Mouse (Mus musculus) cortical plate, adult 2 months (tissue): ENCODE measurements around the gene Gm26938. TPM values are rescaled to one million over a fixed set of nuclear protein-coding genes. Genes with fewer than 3 reads are reported as not detected.

Source experiments
- H3K27ac ChIP-seq: fragments of 200-500 bp; 2 replicates; pipeline ENCODE4 v1.5.1; 2012; ENCODE audit warnings: low read length, control low read depth, inconsistent platforms; ENCODE audit not compliant: insufficient read depth
- H3K4me1 ChIP-seq: fragments of 200-500 bp; 2 replicates; pipeline ENCODE4 v1.6.1; 2011; ENCODE audit warnings: low read length; ENCODE audit not compliant: control insufficient read depth, insufficient read depth
- H3K4me3 ChIP-seq: fragments of 200-500 bp; 2 replicates; pipeline ENCODE4 v1.5.1; 2011; ENCODE audit warnings: mild to moderate bottlenecking, low read length, control low read depth; ENCODE audit not compliant: insufficient read depth
- CTCF ChIP-seq: fragments of 200-500 bp; IDR thresholded peaks from 2 replicates; pipeline ENCODE4 v1.5.1; 2011; ENCODE audit warnings: mild to moderate bottlenecking, control low read depth, low read length; ENCODE audit not compliant: insufficient read depth; ENCODE audit errors: extremely low read depth
- POLR2A ChIP-seq: fragments of 200-500 bp; IDR thresholded peaks from 2 replicates; pipeline ENCODE4 v1.6.1; 2011; ENCODE audit warnings: mild to moderate bottlenecking, low read length, control low read depth; ENCODE audit not compliant: insufficient read depth; ENCODE audit errors: extremely low read depth
- polyA plus RNA-seq: library from polyadenylated mRNA; depleted of rRNA; stranded (reverse); fragments of >200 nt; gene quantifications from 2 replicates; pipeline ENCODE4 v1.2.3, GENCODE M21; 2012

The Gm26938 gene
- polyA plus RNA-seq, 1 experiment: not detected

DNA sequence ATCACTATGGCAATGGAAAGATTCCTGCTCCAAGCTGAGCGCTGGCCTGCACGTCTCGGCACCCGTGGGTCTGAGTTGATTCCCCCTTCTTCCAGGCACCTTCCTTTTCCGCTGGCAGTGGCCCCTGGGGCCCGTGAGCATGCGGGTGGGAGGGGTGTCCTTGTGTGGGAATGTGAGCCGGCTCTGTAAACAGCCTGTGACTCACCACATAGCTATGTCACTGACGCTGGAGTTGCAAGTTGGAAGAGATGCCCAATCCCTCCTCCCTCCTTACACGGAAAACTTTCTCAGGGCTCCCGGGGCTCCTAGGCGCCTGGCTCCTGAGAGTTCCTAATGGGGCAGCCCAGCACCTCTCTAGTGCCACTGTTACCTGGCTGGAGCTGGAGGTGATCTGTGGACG is 29.3 kb downstream of the Gm26938 start:
- TF ChIP-seq POLR2A (no peak), CTCF (no peak)
- peak overlapping the region; percentile 61 for H3K27ac ChIP-seq
- peaks cover 14% of the 10 kb centered on the region for H3K4me1 ChIP-seq
- H3K4me3 ChIP-seq: no peak overlapping the region

DNA sequence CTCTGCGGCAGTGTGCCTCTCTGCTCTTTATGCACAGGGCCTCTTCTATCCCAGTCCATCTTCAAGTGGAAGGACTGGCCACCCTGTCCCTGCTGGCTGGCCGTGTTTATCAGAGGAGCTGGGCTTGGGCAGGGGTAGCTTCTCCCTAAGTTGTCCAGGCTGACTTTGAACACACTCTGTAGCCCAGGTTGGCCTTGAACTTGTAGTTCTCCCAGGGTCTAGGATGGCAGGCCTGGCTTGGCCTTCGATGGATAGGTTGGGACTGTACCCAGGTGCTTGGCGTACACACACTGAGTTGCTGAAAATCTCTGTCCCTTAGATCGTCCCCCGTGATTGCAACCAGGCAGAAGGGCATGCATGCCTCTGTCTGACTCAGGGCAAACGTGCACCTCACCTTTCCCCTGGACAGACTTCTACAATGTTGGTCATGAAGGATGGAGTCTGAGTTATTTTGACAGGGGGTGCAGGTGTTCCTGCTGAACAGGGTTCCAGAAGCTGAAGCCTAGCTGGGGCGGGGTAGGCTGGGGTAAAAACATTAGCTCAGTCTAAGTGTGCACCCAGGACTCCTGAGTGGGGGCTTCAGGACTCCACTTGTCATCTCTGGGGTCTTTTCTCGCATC is 30.1 kb downstream of the Gm26938 start:
- no peak overlapping the region for H3K27ac ChIP-seq
- peaks cover 14% of the 10 kb centered on the region for H3K4me1 ChIP-seq
- H3K4me3 ChIP-seq: no peak overlapping the region
- TF ChIP-seq POLR2A: no peak

DNA sequence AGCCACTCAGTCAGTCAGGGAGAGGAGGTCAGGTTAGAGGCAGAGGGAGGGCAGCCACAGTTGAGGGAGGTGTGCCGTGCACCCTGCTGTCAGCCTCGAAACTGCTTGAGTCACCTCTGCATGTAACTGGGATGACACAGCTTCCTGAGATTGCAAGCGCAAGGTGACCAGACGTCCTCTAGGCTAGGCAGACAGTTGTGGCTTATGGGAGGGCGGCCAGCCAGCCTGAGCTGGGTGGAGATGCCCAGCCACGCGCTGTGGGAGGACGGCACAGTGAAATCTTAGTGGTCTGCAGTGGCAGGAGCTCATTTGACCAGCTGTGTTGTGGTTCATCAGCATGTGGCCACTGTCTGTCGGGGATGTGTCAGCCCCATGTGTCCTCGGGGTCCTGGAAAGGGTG is 31.3 kb downstream of the Gm26938 start:
- Histone ChIP-seq H3K27ac (no peak overlapping the region), H3K4me3 (no peak overlapping the region), H3K4me1 (peaks cover 14% of the 10 kb centered on the region)
- TF ChIP-seq POLR2A (no peak), CTCF (no peak)

DNA sequence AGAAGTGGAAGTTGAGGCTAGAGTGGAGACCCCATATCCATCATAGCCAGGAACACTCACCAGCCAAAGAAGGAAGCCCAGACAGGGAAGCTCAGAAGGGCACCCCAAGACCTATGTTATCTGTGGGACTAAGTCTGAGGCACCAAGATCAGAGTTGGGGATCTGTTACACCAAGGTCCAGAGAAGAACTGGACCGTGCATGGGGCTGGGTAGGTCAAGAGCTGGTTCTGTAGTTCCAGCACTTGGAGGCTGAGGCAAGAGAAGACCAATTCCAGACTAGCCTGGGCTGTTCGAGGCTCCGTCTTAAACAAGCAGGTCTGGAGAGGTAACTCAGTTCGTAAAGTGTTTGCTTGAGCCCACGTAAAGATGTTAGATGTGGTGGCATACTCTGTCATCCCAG is 32.1 kb downstream of the Gm26938 start:
- TF ChIP-seq CTCF (no peak), POLR2A (no peak)

DNA sequence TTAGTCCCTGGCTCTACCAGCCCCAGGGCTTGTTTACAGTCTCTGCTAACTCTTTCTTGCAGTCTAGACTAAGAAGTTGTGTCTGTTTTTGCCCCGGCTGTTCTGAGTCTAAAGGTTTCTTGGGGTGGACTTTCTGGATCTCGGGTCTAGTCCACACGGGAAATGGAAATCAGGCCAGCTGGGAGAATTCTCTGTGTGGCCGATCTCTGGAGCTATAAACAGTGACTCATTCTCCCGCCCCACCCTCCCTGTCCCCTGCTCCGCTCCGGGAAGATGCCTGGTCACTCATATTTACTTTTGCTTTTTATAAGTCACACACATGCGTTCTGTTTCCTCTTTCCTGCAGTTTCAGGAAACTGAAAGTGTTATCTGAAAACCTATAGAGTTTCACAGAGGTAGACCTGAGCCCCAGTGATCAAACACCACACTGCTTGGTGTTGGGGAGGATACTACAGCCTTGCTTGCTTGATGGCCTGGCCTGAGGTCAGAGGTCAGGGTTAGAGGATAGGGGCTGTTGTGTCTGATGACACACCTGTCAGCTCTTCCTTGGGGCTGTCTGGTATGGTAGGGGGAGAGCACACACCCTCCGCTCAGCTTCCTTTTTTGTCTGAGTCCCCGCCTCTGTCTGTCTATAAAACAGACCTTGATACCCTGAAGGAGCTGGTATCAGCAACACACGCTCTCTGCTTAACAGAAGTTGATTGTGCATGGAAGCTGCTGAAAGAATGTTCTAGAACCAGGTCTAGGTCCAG is 32.7 kb downstream of the Gm26938 start:
- TF ChIP-seq POLR2A: no peak
- TF ChIP-seq CTCF: no peak
- no peak overlapping the region for H3K4me3 ChIP-seq
- H3K27ac ChIP-seq: no peak overlapping the region
- H3K4me1 ChIP-seq: peaks cover 14% of the 10 kb centered on the region

More for the DNA sequence above, 32.1 kb downstream of the Gm26938 start:
- H3K27ac ChIP-seq: no peak overlapping the region
- no peak overlapping the region for H3K4me3 ChIP-seq
- H3K4me1 ChIP-seq: peaks cover 14% of the 10 kb centered on the region

DNA sequence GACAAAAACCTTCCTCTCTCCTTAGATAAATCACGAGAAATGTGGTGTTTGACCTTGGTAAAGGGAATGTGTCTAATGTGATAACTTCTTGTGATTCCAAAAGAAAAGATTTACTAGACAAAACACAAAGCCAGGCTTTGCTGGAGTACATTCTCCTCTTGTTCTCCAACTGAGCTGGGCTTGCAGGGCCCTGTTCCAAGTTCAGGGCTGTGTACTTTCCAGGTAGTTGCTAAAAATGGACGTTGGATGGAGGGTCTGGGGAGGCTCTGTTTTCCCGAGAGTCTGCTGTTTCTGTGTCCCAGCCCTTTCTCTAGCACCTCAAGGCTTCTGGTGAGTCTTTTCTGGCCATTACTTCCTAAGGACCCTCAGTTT is 33.3 kb downstream of the Gm26938 start:
- H3K27ac ChIP-seq: no peak overlapping the region
- peaks cover 13% of the 10 kb centered on the region for H3K4me1 ChIP-seq
- no peak overlapping the region for H3K4me3 ChIP-seq
- TF ChIP-seq CTCF (no peak), POLR2A (no peak)

DNA sequence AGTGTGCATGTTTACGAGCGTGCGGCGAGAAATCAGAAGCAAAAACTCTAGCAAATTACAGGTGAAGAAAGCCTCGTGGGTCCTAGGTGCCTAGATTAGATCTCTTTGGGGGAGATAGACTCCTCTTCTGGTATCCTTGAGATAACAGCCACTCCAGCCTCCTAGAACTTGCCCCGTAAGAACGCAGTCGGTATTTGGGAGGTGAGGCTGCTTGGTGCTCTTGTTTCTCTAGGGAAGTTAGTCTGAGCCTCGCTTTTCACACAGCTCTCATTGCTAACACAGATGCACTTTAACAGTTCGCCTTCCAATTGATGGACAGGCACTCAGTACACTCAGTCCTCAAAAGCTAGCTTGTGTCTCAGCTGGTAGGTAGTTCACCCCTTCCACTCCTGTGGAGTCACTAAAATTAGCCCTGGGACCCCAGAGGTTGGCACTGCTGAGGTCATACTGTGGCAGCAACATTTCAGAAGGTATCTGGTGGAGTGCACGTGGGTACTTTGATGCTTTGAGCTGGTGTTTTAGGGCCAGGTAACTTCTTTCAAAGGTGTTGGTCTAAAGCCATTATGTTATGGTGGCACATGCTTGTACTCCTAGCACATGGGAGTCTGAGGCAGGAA is 33.9 kb downstream of the Gm26938 start:
- TF ChIP-seq POLR2A: no peak
- TF ChIP-seq CTCF: no peak
- Histone ChIP-seq H3K27ac (no peak overlapping the region), H3K4me3 (peak overlapping the region; percentile 44), H3K4me1 (peaks cover 7% of the 10 kb centered on the region)

DNA sequence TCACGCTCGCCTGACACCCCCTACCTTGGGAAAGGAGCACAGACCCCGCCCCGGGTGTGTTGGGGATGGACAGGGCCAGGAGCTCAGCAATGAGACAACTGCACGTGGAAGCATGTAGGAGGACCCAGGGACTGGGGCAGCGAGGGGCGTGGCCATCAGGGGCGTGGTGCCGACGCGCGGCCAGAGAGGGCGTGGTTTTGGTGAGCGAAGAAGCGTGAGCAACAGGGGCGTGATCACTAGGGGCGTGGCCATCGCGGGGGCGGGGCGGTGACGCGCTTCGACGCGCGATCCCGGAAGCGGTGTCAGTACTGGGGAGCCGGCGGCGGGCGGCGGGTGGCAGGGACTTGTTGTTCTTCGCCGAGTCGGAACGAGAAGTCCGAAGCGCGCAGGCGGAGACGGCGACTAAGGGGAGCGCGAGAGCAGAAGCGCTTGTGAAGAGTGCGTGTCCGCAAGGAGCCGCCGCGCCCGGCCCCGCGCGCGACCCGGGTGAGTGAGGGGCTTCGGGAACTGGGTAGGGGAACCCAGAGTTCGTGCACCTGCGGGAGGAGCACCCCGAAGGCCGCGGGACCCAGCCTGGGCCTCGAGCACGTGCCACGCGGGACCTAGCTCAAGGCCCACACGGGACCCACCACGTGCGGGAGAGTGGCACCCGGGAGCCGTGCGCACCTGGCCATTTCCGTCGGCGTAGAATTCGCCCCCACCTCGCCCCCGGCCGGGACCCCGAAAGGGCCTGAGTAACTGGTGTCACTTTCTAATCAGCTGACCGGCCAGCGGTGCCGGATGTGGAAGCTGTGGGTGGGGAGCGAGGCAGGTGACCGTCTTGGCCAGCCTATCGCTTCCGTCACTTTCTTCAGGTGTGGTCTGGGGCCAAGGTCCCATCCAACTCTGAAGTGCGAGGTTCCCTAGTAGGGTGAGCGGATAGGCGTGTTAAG is 34.7 kb downstream of the Gm26938 start, which contains the start of gene Mafk:
TSS of gene Mafk (plus strand) at position 287 of the 932 bp plus-strand sequence.
- H3K27ac ChIP-seq: peak within 1 kb of the TSS; percentile 47
- H3K4me1 ChIP-seq: peaks cover 5% of the 10 kb centered on the region
- peak within 1 kb of the TSS; percentile 44 for H3K4me3 ChIP-seq
- peak; percentile 50; the same call in 1 of the 2 replicates for TF ChIP-seq POLR2A
- no peak for TF ChIP-seq CTCF

DNA sequence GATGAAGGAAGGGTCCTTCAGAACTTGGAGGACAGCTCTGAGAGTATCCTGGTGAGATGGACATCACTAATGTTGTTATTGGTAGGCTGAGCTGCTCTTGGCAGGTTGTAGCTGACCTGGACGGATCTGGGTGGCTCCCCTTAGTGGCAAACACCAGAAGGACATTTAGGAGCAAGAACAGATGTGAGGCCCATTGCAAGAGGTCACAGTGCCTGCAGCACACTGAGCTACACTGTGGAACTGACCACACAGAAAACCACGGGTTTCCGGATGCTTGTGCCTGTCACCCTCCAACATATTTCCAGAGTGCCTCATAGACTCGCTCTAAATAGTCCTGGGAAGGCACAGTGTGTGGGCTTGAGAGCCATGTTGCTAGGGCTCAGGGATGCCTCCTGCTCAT is 36.7 kb downstream of the Gm26938 start:
- TF ChIP-seq POLR2A (no peak), CTCF (no peak)
- H3K4me3 ChIP-seq: no peak overlapping the region
- no peak overlapping the region for H3K27ac ChIP-seq

More for the DNA sequence above, 36.7 kb downstream of the Gm26938 start:
- peaks cover 5% of the 10 kb centered on the region for H3K4me1 ChIP-seq
